Mouse (Mus musculus) activated CD4-positive, CD25-positive, alpha-beta regulatory T cell (primary cell): ENCODE measurements around the gene Neu3. TPM values are rescaled to one million over a fixed set of nuclear protein-coding genes. Genes with fewer than 3 reads are reported as not detected.

ENCODE experiments used
- polyA plus RNA-seq, 2 experiments: library from polyadenylated mRNA; unstranded; fragments of 100-300 nt; shearing (Covaris generic); gene quantifications; one replicate each; pipeline ENCODE4 v1.2.1; 2017

Gene Neu3
- polyA plus RNA-seq = 10 to 100 TPM; 15.4 to 29.8 TPM

DNA sequence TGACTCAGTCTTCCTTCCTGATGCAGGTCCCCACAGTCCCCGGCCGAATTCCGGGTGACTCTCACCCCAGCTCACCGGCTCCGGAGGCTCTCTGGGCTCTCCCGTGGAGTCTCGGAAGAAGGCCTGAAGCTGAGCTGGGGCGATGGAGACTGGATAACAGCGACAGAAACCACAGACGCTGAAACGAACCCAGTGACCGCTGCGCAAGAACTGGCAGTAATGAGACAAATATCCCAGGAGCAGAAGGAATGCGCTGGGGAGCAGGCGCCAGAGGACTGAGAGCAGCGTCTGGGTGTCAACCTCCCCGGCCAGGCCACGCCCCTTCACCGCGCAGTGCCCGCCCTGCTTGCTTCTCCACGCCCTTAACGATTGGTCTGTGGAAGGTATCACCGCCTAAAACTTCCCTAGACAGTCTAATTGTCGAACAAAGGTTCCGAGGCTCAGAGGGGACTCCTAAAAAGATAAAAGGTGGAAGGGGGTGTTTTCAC is at the start of gene Neu3:
Gene Neu3 (minus strand): TSS at position 335 of the 488 bp plus-strand sequence.

DNA sequence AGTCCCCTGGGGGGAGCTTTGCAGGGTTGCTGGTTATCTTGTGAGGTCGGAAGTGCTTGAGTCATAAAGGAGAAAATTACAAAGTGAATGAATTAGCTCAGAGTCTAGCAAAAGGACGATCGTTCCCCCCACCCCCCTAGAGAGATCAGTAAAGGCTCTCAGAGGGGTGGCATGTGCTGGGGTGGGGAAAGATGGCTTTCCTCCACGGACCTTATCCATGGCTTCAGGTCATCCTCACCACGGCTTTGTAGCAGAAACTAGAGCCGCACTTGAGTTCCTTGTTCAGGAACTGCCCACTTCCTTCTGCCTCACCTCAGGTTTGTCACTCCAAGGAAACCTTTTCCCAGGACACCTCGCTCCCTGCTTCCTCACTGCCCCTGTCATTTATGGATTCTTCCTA is 35.1 kb upstream of the Neu3 start, which contains the start of gene Spcs2:
Gene Spcs2 (minus strand): TSS at position 101 of the 400 bp plus-strand sequence.

DNA sequence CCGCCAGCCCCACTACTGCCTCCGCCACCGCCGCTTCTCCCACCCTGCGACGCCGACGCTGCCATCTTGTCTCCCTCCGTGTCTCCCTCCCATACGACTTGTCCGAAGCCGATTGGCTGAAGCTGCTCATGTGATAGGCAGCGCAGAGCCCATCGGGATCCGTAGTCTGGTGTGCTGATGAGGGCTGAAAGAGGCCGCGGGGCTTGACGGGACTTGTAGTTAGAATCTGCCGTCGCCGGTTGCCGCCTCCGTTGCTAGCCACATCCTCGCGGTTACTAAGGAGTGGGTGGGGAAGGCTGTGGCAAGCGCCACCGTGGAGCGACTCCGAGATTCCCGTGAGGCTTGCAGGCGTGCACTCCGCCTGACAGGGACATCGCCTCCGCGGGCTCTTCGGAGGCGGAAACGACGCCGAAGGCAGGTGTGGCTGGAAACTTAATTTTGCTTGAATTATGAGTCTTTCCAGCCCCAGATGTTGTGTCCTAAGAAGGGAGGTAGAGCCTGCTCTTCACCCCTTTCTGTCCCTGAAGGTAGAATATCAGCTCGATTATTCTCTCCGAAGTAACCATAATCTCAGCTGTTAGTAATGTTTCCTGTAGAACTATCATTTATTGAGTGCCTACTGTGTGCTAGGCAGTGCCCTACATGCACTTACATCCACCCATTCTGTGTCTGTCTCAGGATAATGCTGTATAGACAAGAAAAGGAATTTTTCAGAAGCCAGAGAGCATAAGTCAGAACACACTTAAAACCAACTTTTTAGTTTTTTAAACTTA is 30.8 kb upstream of the Neu3 start, which contains the start of gene Xrra1:
Gene Xrra1 (plus strand): TSS at position 304 of the 773 bp plus-strand sequence.

DNA sequence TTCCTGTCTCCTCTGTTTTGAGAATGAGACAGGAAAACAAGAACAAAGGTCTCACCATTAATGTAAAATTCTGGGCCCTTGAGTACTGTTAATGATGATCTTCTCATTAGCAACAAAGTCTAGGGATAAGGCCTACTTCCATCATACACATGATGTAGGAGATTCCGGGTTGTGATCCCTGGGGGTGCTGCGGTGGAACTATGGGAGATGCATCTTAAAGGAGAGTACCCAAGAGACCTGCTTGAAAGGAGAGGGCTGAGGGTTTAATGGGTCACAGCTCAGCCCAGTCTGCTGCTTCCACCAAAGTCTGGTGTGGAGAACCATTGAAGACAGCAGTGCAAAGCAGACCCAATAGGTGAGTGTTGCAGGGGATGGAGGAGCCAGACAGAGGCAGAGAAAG is 65.0 kb downstream of the Neu3 start, which contains the start of gene Olfr521:
Gene Olfr521 (plus strand): TSS at position 301 of the 400 bp plus-strand sequence.

Other genes starting within 250 kb of the Neu3 start
- gene Tpbgl, start 201.3 kb downstream of the Neu3 start, polyA plus RNA-seq = under 1 TPM; 0.11 to 0.98 TPM
- under 1 TPM; 0.24 to 0.81 TPM for gene Slco2b1, start 117.1 kb downstream of the Neu3 start, polyA plus RNA-seq
- not detected for gene Olfr520, start 98.1 kb downstream of the Neu3 start, polyA plus RNA-seq
- not detected for gene Olfr521, start 64.9 kb downstream of the Neu3 start, polyA plus RNA-seq
- gene Xrra1, start 30.7 kb upstream of the Neu3 start, polyA plus RNA-seq = under 1 TPM in 1 of 2 experiments, not detected in 1; 0.24 TPM
- gene Spcs2, start 35.0 kb upstream of the Neu3 start, polyA plus RNA-seq = 100 to 1,000 TPM; 391 to 462 TPM
- gene Rnf169, start 152.0 kb upstream of the Neu3 start, polyA plus RNA-seq = 10 to 100 TPM in 1 of 2 experiments, 1 to 10 TPM in 1; 6.8 to 11.0 TPM
- under 1 TPM in 1 of 2 experiments, not detected in 1; 0.29 TPM for gene Chrdl2, start 177.8 kb upstream of the Neu3 start, polyA plus RNA-seq